Mouse (Mus musculus): ENCODE results near the gene Pdia4. TPM values are rescaled to one million over a fixed set of nuclear protein-coding genes. Genes with fewer than 3 reads are reported as not detected.

The Pdia4 gene
- polyA plus RNA-seq, 1 experiment from 2014 or later: 117 TPM

- peak; percentile 88 for ATAC-seq (ENCODE audit: low read depth)
- DNase-seq: peak; percentile 87
- Histone ChIP-seq H3K27ac (no peak within 1 kb of the TSS), H3K9me3 (replicated peaks) (no peaks in the 10 kb centered on the region), H3K27me3 (no peaks in the 10 kb centered on the region), H3K4me1 (replicated peaks) (peaks cover 23% of the 10 kb centered on the region), H3K36me3 (no peaks in the 10 kb centered on the region), H3K9ac (peak within 1 kb of the TSS; percentile 87), H3K4me3 (replicated peaks) (peak within 1 kb of the TSS; percentile 83), H3K4me2 (peak within 1 kb of the TSS; percentile 91)
- 2% methylated on average over 64 of the region's 64 CpGs for WGBS (ENCODE audit: insufficient replicate concordance)
Measured at GRCm38 (mm10) chr6:47830104-47831078, 17.2 kb upstream of the Pdia4 start, which contains the start of gene Zfp786. Gene Zfp786 (minus strand): TSS chr6:47830867.

GRCm38 (mm10) chr6:47828950-47829349, 15.7 kb upstream of the Pdia4 start:
- Histone ChIP-seq H3K36me3 (0 out of 2 replicates have a peak, but pooled peaks cover 4% of the 10 kb centered on the region), H3K9ac (no peak overlapping the region), H3K4me1 (replicated peaks) (peaks cover 21% of the 10 kb centered on the region), H3K27me3 (no peaks in the 10 kb centered on the region), H3K4me2 (no peak overlapping the region), H3K27ac (no peak overlapping the region), H3K4me3 (replicated peaks) (no peak overlapping the region), H3K9me3 (replicated peaks) (no peaks in the 10 kb centered on the region)
- DNase-seq (no peak), ATAC-seq (ENCODE audit: low read depth) (no peak)
- 50% methylated on average over 1 of the region's 1 CpGs for WGBS (ENCODE audit: insufficient replicate concordance)

- H3K27ac ChIP-seq: no peak overlapping the region
- H3K36me3 ChIP-seq: 0 out of 2 replicates have a peak, but pooled peaks cover 4% of the 10 kb centered on the region
- H3K9ac ChIP-seq: no peak overlapping the region
- H3K4me2 ChIP-seq: no peak overlapping the region
- no peaks in the 10 kb centered on the region for H3K27me3 ChIP-seq
- no peak for DNase-seq
- ATAC-seq (ENCODE audit: low read depth): no peak
- H3K4me3 ChIP-seq (replicated peaks): no peak overlapping the region
- 85% methylated on average over 4 of the region's 4 CpGs for WGBS (ENCODE audit: insufficient replicate concordance)
- peaks cover 21% of the 10 kb centered on the region for H3K4me1 ChIP-seq (replicated peaks)
- H3K9me3 ChIP-seq (replicated peaks): no peaks in the 10 kb centered on the region
Measured at GRCm38 (mm10) chr6:47827462-47827861, 14.2 kb upstream of the Pdia4 start.

GRCm38 (mm10) chr6:47824241-47824640, 11.0 kb upstream of the Pdia4 start:
- no peak overlapping the region for H3K4me3 ChIP-seq (replicated peaks)
- H3K27ac ChIP-seq: no peak overlapping the region
- peaks cover 6% of the 10 kb centered on the region for H3K4me1 ChIP-seq (replicated peaks)
- DNase-seq (no peak), ATAC-seq (ENCODE audit: low read depth) (no peak)
- peaks cover 21% of the 10 kb centered on the region for H3K36me3 ChIP-seq
- WGBS (ENCODE audit: insufficient replicate concordance): 56% methylated on average over 2 of the region's 2 CpGs
- H3K9ac ChIP-seq: no peak overlapping the region
- no peaks in the 10 kb centered on the region for H3K27me3 ChIP-seq
- H3K4me2 ChIP-seq: no peak overlapping the region
- no peaks in the 10 kb centered on the region for H3K9me3 ChIP-seq (replicated peaks)

GRCm38 (mm10) chr6:47821776-47822175, 8.5 kb upstream of the Pdia4 start:
- WGBS (ENCODE audit: insufficient replicate concordance): 80% methylated on average over 6 of the region's 6 CpGs
- H3K9me3 ChIP-seq (replicated peaks): no peaks in the 10 kb centered on the region

GRCm38 (mm10) chr6:47821236-47821635, 8.0 kb upstream of the Pdia4 start:
- DNase-seq (no peak), ATAC-seq (ENCODE audit: low read depth) (no peak)
- Histone ChIP-seq H3K9me3 (replicated peaks) (no peaks in the 10 kb centered on the region), H3K27ac (no peak overlapping the region), H3K4me2 (no peak overlapping the region), H3K4me3 (replicated peaks) (no peak overlapping the region), H3K36me3 (peaks cover 21% of the 10 kb centered on the region), H3K9ac (no peak overlapping the region), H3K4me1 (replicated peaks) (no peaks in the 10 kb centered on the region), H3K27me3 (no peaks in the 10 kb centered on the region)
- 82% methylated on average over 5 of the region's 5 CpGs for WGBS (ENCODE audit: insufficient replicate concordance)

More at GRCm38 (mm10) chr6:47821776-47822175, 8.5 kb upstream of the Pdia4 start:
- ATAC-seq (ENCODE audit: low read depth) (no peak), DNase-seq (no peak)
- H3K4me3 ChIP-seq (replicated peaks): no peak overlapping the region
- no peak overlapping the region for H3K9ac ChIP-seq
- H3K36me3 ChIP-seq: peaks cover 21% of the 10 kb centered on the region
- H3K4me2 ChIP-seq: no peak overlapping the region
- H3K27ac ChIP-seq: no peak overlapping the region
- no peaks in the 10 kb centered on the region for H3K4me1 ChIP-seq (replicated peaks)
- H3K27me3 ChIP-seq: no peaks in the 10 kb centered on the region

- Histone ChIP-seq H3K4me3 (replicated peaks) (no peak overlapping the region), H3K9ac (no peak overlapping the region), H3K9me3 (replicated peaks) (no peaks in the 10 kb centered on the region), H3K27me3 (no peaks in the 10 kb centered on the region), H3K36me3 (peaks cover 21% of the 10 kb centered on the region), H3K4me1 (replicated peaks) (no peaks in the 10 kb centered on the region), H3K4me2 (no peak overlapping the region), H3K27ac (no peak overlapping the region)
- ATAC-seq (ENCODE audit: low read depth): no peak
- WGBS (ENCODE audit: insufficient replicate concordance): 83% methylated on average over 23 of the region's 23 CpGs
- no peak for DNase-seq
Measured at GRCm38 (mm10) chr6:47819626-47820325, 6.5 kb upstream of the Pdia4 start.

- Histone ChIP-seq H3K27ac (no peak overlapping the region), H3K4me2 (no peak overlapping the region), H3K9me3 (replicated peaks) (no peaks in the 10 kb centered on the region), H3K27me3 (no peaks in the 10 kb centered on the region), H3K36me3 (peaks cover 17% of the 10 kb centered on the region), H3K4me3 (replicated peaks) (no peak overlapping the region), H3K9ac (no peak overlapping the region), H3K4me1 (replicated peaks) (peaks cover 9% of the 10 kb centered on the region)
- ATAC-seq (ENCODE audit: low read depth) (no peak), DNase-seq (no peak)
- WGBS (ENCODE audit: insufficient replicate concordance): 69% methylated on average over 8 of the region's 8 CpGs
Measured at GRCm38 (mm10) chr6:47818721-47819120, 5.5 kb upstream of the Pdia4 start.

GRCm38 (mm10) chr6:47816151-47816550, 2.9 kb upstream of the Pdia4 start:
- WGBS (ENCODE audit: insufficient replicate concordance): 77% methylated on average over 1 of the region's 1 CpGs
- no peak overlapping the region for H3K4me2 ChIP-seq
- peaks cover 22% of the 10 kb centered on the region for H3K4me1 ChIP-seq (replicated peaks)

GRCm38 (mm10) chr6:47812271-47812915, 837 bp downstream of the Pdia4 start:
- no peaks in the 10 kb centered on the region for H3K27me3 ChIP-seq
- H3K27ac ChIP-seq: peak overlapping the region; percentile 92
- H3K4me2 ChIP-seq: peak overlapping the region; percentile 86
- H3K4me1 ChIP-seq (replicated peaks): peaks cover 42% of the 10 kb centered on the region
- no peaks in the 10 kb centered on the region for H3K9me3 ChIP-seq (replicated peaks)
- no peak for ATAC-seq (ENCODE audit: low read depth)
- 0 out of 2 replicates have a peak, but pooled peaks cover 5% of the 10 kb centered on the region for H3K36me3 ChIP-seq
- H3K9ac ChIP-seq: peak overlapping the region; percentile 85
- peak overlapping the region; percentile 77 for H3K4me3 ChIP-seq (replicated peaks)
- 1% methylated on average over 17 of the region's 17 CpGs for WGBS (ENCODE audit: insufficient replicate concordance)
- DNase-seq: no peak

More at GRCm38 (mm10) chr6:47816151-47816550, 2.9 kb upstream of the Pdia4 start:
- peaks cover 16% of the 10 kb centered on the region for H3K36me3 ChIP-seq
- ATAC-seq (ENCODE audit: low read depth): no peak
- H3K27me3 ChIP-seq: no peaks in the 10 kb centered on the region
- H3K9me3 ChIP-seq (replicated peaks): no peaks in the 10 kb centered on the region
- H3K27ac ChIP-seq: no peak overlapping the region
- H3K4me3 ChIP-seq (replicated peaks): no peak overlapping the region
- DNase-seq: no peak
- H3K9ac ChIP-seq: no peak overlapping the region

- WGBS (ENCODE audit: insufficient replicate concordance): 67% methylated on average over 5 of the region's 5 CpGs
- DNase-seq (no peak), ATAC-seq (ENCODE audit: low read depth) (no peak)
- no peaks in the 10 kb centered on the region for H3K9me3 ChIP-seq (replicated peaks)
- peak overlapping the region; percentile 85 for H3K9ac ChIP-seq
- no peaks in the 10 kb centered on the region for H3K27me3 ChIP-seq
- H3K4me3 ChIP-seq (replicated peaks): peak overlapping the region; percentile 77
- peaks cover 42% of the 10 kb centered on the region for H3K4me1 ChIP-seq (replicated peaks)
- peaks cover 13% of the 10 kb centered on the region for H3K36me3 ChIP-seq
- H3K4me2 ChIP-seq: peak overlapping the region; percentile 86
- 0 out of 2 replicates have a peak overlapping the region, but pooled peaks have one; percentile 92 for H3K27ac ChIP-seq
Measured at GRCm38 (mm10) chr6:47811324-47811723, 1.9 kb downstream of the Pdia4 start.
